Mouse (Mus musculus) cortical plate, adult 2 months (tissue): ENCODE data around the gene Gpr174.

ENCODE experiments used
- CTCF ChIP-seq: fragments of 200-500 bp; IDR thresholded peaks from 2 replicates; pipeline ENCODE4 v1.5.1; 2011; ENCODE audit warnings: mild to moderate bottlenecking, control low read depth, low read length; ENCODE audit not compliant: insufficient read depth; ENCODE audit errors: extremely low read depth
- POLR2A ChIP-seq: fragments of 200-500 bp; IDR thresholded peaks from 2 replicates; pipeline ENCODE4 v1.6.1; 2011; ENCODE audit warnings: mild to moderate bottlenecking, low read length, control low read depth; ENCODE audit not compliant: insufficient read depth; ENCODE audit errors: extremely low read depth

DNA sequence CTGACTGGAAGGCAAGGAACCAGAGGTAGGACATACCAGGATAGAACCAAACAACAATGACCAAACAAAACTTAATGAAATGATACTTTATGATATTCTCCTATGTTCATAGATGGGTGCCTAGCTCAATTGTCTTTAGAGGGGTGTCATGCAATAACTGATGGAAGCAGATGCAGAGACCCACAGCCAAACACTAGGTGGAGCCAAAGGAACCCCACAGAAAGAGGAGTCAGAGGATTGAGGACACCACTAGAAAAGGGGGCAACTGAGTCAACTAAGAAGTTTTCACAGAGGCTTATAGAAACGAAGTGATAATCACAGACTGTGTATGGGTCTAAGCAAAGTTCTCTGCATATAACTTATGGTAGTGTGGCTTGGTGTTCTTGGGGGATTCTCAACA lies 24.5 kb upstream of the Gpr174 start:
- TF ChIP-seq POLR2A (no peak), CTCF (no peak)
